Mouse (Mus musculus) limb, embryonic 12.5 days (tissue): Measurements from ENCODE around the gene Vmn2r2. TPM values are rescaled to one million over a fixed set of nuclear protein-coding genes. Genes with fewer than 3 reads are reported as not detected.

Experiments
- ATAC-seq: fragments of 200-750 bp; cut with Nextera tagmentation; 2 replicates; pipeline ENCODE4 v1.8.0; 2017; ENCODE audit warnings: low read depth, moderate TSS enrichment; ENCODE audit not compliant: insufficient number of reproducible peaks, insufficient read depth, low FRiP score, low TSS enrichment
- H3K27ac ChIP-seq: fragments of 300-500 bp; sonication (generic); 2 replicates; pipeline ENCODE4 v1.5.1; 2016; ENCODE audit warnings: mild to moderate bottlenecking, moderate library complexity
- H3K27me3 ChIP-seq: fragments of 300-500 bp; sonication (generic); 2 replicates; pipeline ENCODE4 v1.6.1; 2016; ENCODE audit warnings: mild to moderate bottlenecking, moderate library complexity
- H3K36me3 ChIP-seq: fragments of 300-500 bp; sonication (generic); 2 replicates; pipeline ENCODE4 v1.6.1; 2016; ENCODE audit warnings: mild to moderate bottlenecking, moderate library complexity
- H3K4me1 ChIP-seq: fragments of 300-500 bp; sonication (generic); replicated peaks from 2 replicates; pipeline ENCODE4 v1.6.1; 2016
- H3K4me2 ChIP-seq: fragments of 300-500 bp; sonication (generic); 2 replicates; pipeline ENCODE4 v1.6.1; 2016; ENCODE audit warnings: mild to moderate bottlenecking, moderate library complexity
- H3K4me3 ChIP-seq: fragments of 300-500 bp; sonication (generic); replicated peaks from 2 replicates; pipeline ENCODE4 v1.5.1; 2016; ENCODE audit warnings: mild to moderate bottlenecking
- H3K9ac ChIP-seq: fragments of 300-500 bp; sonication (generic); replicated peaks from 2 replicates; pipeline ENCODE4 v1.6.1; 2016; ENCODE audit warnings: mild to moderate bottlenecking, moderate library complexity
- H3K9me3 ChIP-seq: fragments of 300-500 bp; sonication (generic); 2 replicates; pipeline ENCODE4 v1.6.1; 2016; ENCODE audit warnings: mild to moderate bottlenecking, moderate library complexity
- WGBS: fragments of 180-500 bp; shearing (Covaris S2); methylation state at CpG from one replicate; pipeline ENCODE4 v1.1.7; 2016; 5-methylcytosine and 5-hydroxymethylcytosine counted together
- polyA plus RNA-seq: library from polyadenylated mRNA; unstranded; fragments of >200 nt; fragmentation: Nextera tagmentation; extraction: Ambion mirVana; gene quantifications from 2 replicates; pipeline ENCODE4 v1.2.1, GENCODE M21; 2016

The Vmn2r2 gene
- not detected in 2 replicates for polyA plus RNA-seq

DNA sequence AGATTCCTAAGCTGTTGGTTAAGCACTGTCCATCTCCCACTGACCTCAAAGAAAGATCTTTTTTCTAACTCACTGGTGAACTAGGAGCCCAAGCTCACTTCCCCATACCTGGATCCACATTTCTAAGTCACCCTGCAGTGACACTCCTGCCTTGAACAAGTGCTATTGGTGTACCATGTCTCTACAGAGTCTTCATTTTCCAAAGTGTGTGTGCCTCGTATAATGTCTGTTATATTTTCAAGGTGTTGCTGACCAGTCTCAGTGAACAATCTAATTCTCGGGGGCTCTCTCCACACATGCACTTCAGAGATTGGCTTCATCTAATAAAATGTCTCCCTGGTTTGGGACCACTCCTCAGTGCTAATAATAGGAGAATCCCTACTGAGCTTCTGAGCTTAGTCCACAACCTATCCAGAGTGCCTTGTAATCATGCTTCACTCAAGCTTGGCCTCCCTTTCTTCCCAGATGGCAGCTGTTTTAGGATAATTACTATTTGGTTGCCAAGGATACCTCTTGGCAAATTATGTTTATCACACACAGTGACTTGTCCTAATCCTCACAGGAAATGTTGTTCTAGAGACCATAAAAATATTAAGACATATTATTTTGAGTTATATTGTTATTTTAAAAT is at the start of gene Vmn2r2:
TSS of gene Vmn2r2 (minus strand) at position 51 of the 631 bp plus-strand sequence.
- Histone ChIP-seq H3K27me3 (no peaks in the 10 kb centered on the region), H3K4me3 (no peak within 1 kb of the TSS), H3K4me1 (no peaks in the 10 kb centered on the region), H3K9me3 (no peaks in the 10 kb centered on the region), H3K4me2 (no peak within 1 kb of the TSS), H3K9ac (no peak within 1 kb of the TSS), H3K36me3 (no peaks in the 10 kb centered on the region), H3K27ac (no peak within 1 kb of the TSS)
- 78% methylated on average over 2 of the region's 2 CpGs for WGBS
- ATAC-seq, result no peak

DNA sequence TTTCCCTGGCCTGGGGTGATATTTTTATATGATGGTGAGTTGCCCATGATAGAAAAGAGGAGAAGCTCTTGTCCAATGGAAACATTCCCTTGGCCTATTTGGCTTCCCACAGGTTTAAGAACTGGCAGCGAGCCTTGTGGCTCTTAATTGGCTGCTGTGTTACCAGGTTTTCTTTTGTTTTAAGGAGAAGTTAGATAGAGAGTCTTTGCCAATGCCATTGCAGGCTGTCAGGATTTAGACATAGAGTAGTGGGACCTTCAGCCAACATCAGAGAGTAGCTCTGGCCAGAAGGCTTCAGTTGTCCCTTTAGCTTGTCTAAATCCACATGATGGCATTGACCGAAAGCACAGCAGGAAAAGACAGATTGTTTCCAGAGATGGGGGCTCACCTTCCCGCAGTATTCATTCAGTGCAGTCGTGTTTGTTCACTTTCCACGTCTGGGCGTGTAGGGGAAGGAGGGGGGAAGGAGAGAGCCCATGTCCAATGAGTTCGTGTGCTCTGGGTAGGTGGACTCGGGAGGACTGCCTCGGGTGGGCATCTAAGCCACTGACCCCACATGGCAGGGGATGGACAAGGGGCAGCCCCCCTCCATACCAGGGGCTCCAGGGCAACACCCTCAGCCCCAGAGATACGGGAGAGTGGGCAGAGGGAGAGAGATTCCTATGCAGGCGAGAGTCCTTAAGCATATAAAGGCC is 28.2 kb downstream of the Vmn2r2 start:
- H3K4me3 ChIP-seq, result no peak overlapping the region
- no peaks in the 10 kb centered on the region for H3K4me1 ChIP-seq
- ATAC-seq, result no peak
- H3K27me3 ChIP-seq, result no peaks in the 10 kb centered on the region
- H3K9me3 ChIP-seq, result no peaks in the 10 kb centered on the region
- 84% methylated on average over 11 of the region's 11 CpGs for WGBS
- no peak overlapping the region for H3K9ac ChIP-seq
- H3K36me3 ChIP-seq, result no peaks in the 10 kb centered on the region
- H3K4me2 ChIP-seq, result no peak overlapping the region
- H3K27ac ChIP-seq, result no peak overlapping the region

DNA sequence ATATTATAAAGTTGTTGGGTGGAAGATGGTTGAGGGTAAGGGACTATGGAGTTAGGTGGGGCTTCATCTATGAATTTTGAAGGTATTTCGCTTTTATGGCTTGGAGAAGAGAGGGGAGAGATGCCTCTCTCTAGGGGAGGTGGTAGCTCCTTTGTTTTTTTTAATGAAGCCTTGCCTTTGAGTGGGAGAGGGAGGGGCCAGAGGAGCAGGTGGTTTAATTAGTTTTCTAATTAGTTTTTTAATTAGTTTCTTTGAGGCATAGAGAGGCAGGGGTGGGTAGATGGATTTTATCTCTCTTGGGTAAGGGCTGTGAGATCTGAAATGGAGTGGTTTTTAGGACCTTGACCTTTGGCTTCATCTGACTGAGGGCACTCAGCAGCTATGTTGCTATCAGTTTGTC is 29.0 kb downstream of the Vmn2r2 start:
- no peak overlapping the region for H3K27ac ChIP-seq
- no peak for ATAC-seq
- no peaks in the 10 kb centered on the region for H3K27me3 ChIP-seq
- H3K9ac ChIP-seq, result no peak overlapping the region
- WGBS, result 92% methylated on average over 1 of the region's 1 CpGs
- no peaks in the 10 kb centered on the region for H3K36me3 ChIP-seq
- no peak overlapping the region for H3K4me2 ChIP-seq
- no peaks in the 10 kb centered on the region for H3K4me1 ChIP-seq
- no peak overlapping the region for H3K4me3 ChIP-seq
- no peaks in the 10 kb centered on the region for H3K9me3 ChIP-seq

DNA sequence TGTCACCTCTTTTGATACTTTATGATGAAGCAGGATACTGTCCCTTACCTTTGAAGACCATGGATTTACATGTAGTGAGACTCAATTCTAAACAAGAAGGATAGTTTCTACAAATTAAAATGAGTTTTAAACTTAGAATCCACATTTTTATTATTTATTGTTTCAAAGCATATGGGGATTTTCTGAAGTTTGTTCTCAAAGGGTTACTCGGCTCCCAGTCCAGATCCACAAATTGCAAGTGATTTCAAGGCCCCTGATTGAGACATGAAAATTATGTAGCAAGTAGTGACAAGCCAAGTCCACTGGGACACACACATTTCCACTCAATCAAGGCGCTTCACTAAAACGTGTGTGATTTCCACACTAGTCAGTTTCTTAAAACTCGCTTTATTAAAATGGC is 60.5 kb downstream of the Vmn2r2 start, which contains the start of gene Vmn2r1:
TSS of gene Vmn2r1 (plus strand) at position 301 of the 400 bp plus-strand sequence.
- ATAC-seq, result no peak
- H3K36me3 ChIP-seq, result no peaks in the 10 kb centered on the region
- H3K27me3 ChIP-seq, result no peaks in the 10 kb centered on the region
- WGBS, result 79% methylated on average over 4 of the region's 4 CpGs
- no peaks in the 10 kb centered on the region for H3K4me1 ChIP-seq
- no peak within 1 kb of the TSS for H3K27ac ChIP-seq
- H3K9ac ChIP-seq, result no peak within 1 kb of the TSS
- no peak within 1 kb of the TSS for H3K4me3 ChIP-seq
- H3K9me3 ChIP-seq, result no peaks in the 10 kb centered on the region
- H3K4me2 ChIP-seq, result no peak within 1 kb of the TSS

Other genes starting within 250 kb of the Vmn2r2 start
- gene Plch1, start 242.5 kb downstream of the Vmn2r2 start, polyA plus RNA-seq, result 1.5 and 2.0 TPM in 2 replicates
- gene E130311K13Rik, start 212.5 kb downstream of the Vmn2r2 start, polyA plus RNA-seq, result 3.4 and 3.8 TPM in 2 replicates
- 12.9 and 13.9 TPM in 2 replicates for gene Slc33a1, start 177.2 kb downstream of the Vmn2r2 start, polyA plus RNA-seq
- gene Gmps, start 165.8 kb downstream of the Vmn2r2 start, polyA plus RNA-seq, result 62.7 and 63.9 TPM in 2 replicates
- gene Vmn2r1, start 60.4 kb downstream of the Vmn2r2 start, polyA plus RNA-seq, result 0.04 and 0.05 TPM in 2 replicates
- not detected in 2 replicates for gene Vmn2r3, start 147.8 kb upstream of the Vmn2r2 start, polyA plus RNA-seq